Mouse (Mus musculus): ENCODE measurements around the gene Il12a.
"Not testable (repeated sequence)": the region's sequence is repeated elsewhere in the genome, so short reads cannot be mapped to it uniquely, and the experiment has no call there.

Gene Il12a

GRCm38 (mm10) chr3:68742718-68743471 is 52.5 kb downstream of the Il12a start:
- DNase-seq, result no peak

GRCm38 (mm10) chr3:68743472-68743732 is 53.0 kb downstream of the Il12a start:
- DNase-seq, result no peak

GRCm38 (mm10) chr3:68744162-68744561 is 53.7 kb downstream of the Il12a start:
- DNase-seq, result no peak

DNA sequence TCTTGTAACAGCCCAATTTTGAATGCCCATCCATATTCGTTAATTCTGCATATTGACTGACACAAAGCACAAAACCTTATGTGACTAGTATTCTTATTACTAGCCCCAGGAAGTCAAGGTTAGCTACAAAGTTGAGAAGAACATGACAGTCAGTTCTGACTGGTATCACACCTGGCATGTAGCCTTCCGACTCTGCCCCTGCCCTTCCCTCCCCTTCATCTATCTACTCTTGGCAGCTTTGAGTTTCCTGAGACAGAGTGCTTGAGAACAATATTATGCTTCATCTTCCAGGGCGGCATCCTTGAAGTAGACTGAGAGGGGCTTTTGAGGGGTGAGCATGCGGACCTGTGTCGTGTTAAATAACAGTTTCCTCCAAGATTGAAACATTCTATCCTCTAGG is 54.6 kb downstream of the Il12a start:
- no peak for DNase-seq

- DNase-seq, result not testable (repeated sequence)
Observed at GRCm38 (mm10) chr3:68746282-68746681, 55.8 kb downstream of the Il12a start.
